Mouse (Mus musculus): ENCODE measurements around the gene Eml4. TPM values are rescaled to one million over a fixed set of nuclear protein-coding genes. Genes with fewer than 3 reads are reported as not detected.
A peak's percentile ranks its signal among the peaks of the same experiment; 100 is the strongest.

Eml4 gene
- total and polyA plus RNA-seq, 2 experiments, result 4.1 to 8.1 TPM

GRCm38 (mm10) chr17:83374123-83374522, 23.4 kb downstream of the Eml4 start:
- no peaks in the 10 kb centered on the region for H3K27me3 ChIP-seq (ENCODE audit: control insufficient read depth, insufficient read depth, low read length)
- no peaks in the 10 kb centered on the region for H3K36me3 ChIP-seq (ENCODE audit: control insufficient read depth, insufficient read depth, low read length)
- no peak for TF ChIP-seq POLR2A (IDR thresholded peaks at IDR 0.05; ENCODE audit: extremely low read depth, insufficient read depth, low read length)
- no peak for TF ChIP-seq CTCF (IDR thresholded peaks at IDR 0.05; ENCODE audit: low read depth, low read length)
- no peak overlapping the region for H3K27ac ChIP-seq (replicated peaks; ENCODE audit: insufficient read depth, low read depth, low read length)
- no peak overlapping the region for H3K9ac ChIP-seq (ENCODE audit: low read depth, low read length)
- H3K4me1 ChIP-seq (ENCODE audit: control insufficient read depth, insufficient read depth, low read length), result peaks cover 9% of the 10 kb centered on the region; the same call in 1 of the 2 replicates
- H3K4me3 ChIP-seq (ENCODE audit: insufficient read depth, low read depth, low read length), result no peak overlapping the region
- DNase-seq (ENCODE audit: extremely low read depth, low read depth, low spot score), result no peak
- peaks cover 24% of the 10 kb centered on the region for H3K79me2 ChIP-seq (ENCODE audit: control insufficient read depth, insufficient read depth, low read length)

DNA sequence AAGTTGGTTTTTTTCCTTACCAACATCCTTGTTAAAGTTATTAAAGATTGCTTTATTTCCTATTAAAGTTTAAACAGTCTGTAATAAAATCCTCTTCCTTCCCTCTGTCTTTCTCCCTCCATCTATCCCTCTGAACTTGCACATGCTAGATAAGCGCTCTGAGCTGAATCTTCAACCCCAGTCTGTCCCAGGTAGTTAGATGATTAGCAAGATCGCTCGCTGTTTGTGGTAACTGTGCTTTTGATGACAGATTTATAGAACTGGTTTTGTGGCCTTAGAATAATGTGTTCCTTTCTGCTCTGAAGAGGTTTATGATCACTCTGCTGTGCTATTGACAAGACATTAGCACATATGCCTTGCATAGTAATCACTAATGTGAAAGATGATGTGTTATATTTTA, 25.1 kb downstream of the Eml4 start:
- 94% methylated on average over 3 of the region's 3 CpGs for WGBS
- H3K36me3 ChIP-seq (ENCODE audit: control insufficient read depth, insufficient read depth, low read length), result no peaks in the 10 kb centered on the region
- H3K4me1 ChIP-seq (ENCODE audit: control insufficient read depth, insufficient read depth, low read length), result peaks cover 9% of the 10 kb centered on the region; the same call in 1 of the 2 replicates
- H3K4me3 ChIP-seq (ENCODE audit: insufficient read depth, low read depth, low read length), result no peak overlapping the region
- no peak overlapping the region for H3K27ac ChIP-seq (replicated peaks; ENCODE audit: insufficient read depth, low read depth, low read length)
- TF ChIP-seq CTCF (IDR thresholded peaks at IDR 0.05; ENCODE audit: low read depth, low read length) (no peak), POLR2A (IDR thresholded peaks at IDR 0.05; ENCODE audit: extremely low read depth, insufficient read depth, low read length) (no peak)
- H3K79me2 ChIP-seq (ENCODE audit: control insufficient read depth, insufficient read depth, low read length), result peaks cover 29% of the 10 kb centered on the region
- no peaks in the 10 kb centered on the region for H3K27me3 ChIP-seq (ENCODE audit: control insufficient read depth, insufficient read depth, low read length)
- H3K9ac ChIP-seq (ENCODE audit: low read depth, low read length), result no peak overlapping the region
- DNase-seq (ENCODE audit: extremely low read depth, low read depth, low spot score), result no peak

GRCm38 (mm10) chr17:83376801-83377200, 26.1 kb downstream of the Eml4 start:
- Histone ChIP-seq H3K36me3 (ENCODE audit: control insufficient read depth, insufficient read depth, low read length) (no peaks in the 10 kb centered on the region), H3K27ac (replicated peaks; ENCODE audit: insufficient read depth, low read depth, low read length) (no peak overlapping the region), H3K79me2 (ENCODE audit: control insufficient read depth, insufficient read depth, low read length) (peaks cover 25% of the 10 kb centered on the region), H3K4me3 (ENCODE audit: insufficient read depth, low read depth, low read length) (no peak overlapping the region), H3K4me1 (ENCODE audit: control insufficient read depth, insufficient read depth, low read length) (peaks cover 9% of the 10 kb centered on the region), H3K9ac (ENCODE audit: low read depth, low read length) (no peak overlapping the region), H3K27me3 (ENCODE audit: control insufficient read depth, insufficient read depth, low read length) (no peaks in the 10 kb centered on the region)
- WGBS, result 11% methylated on average over 4 of the region's 4 CpGs
- TF ChIP-seq POLR2A (IDR thresholded peaks at IDR 0.05; ENCODE audit: extremely low read depth, insufficient read depth, low read length) (no peak), CTCF (IDR thresholded peaks at IDR 0.05; ENCODE audit: low read depth, low read length) (no peak)
- peak; percentile 94 for DNase-seq (ENCODE audit: extremely low read depth, low read depth, low spot score)

- 97% methylated on average over 10 of the region's 10 CpGs for WGBS
- peaks cover 14% of the 10 kb centered on the region for H3K4me1 ChIP-seq (ENCODE audit: control insufficient read depth, insufficient read depth, low read length)
Measured at GRCm38 (mm10) chr17:83377755-83378443, 27.2 kb downstream of the Eml4 start.

DNA sequence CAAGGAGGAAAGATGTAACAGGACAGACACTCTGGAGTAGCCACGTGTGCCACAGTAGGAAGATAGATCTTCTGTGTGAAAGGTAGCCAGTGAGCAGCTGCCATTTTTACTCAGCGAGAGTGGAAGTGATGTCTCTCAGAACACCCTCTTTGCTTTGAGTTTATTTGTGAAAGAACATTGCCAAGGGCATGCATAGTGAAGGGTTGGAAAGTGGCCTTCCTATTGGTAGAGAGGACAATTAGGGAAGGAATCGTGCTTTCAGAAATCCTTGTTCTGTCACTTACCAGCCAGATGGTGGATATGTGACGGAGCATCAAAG, 27.7 kb downstream of the Eml4 start:
- no peak for DNase-seq (ENCODE audit: extremely low read depth, low read depth, low spot score)
- peaks cover 16% of the 10 kb centered on the region for H3K4me1 ChIP-seq (ENCODE audit: control insufficient read depth, insufficient read depth, low read length)
- TF ChIP-seq POLR2A (IDR thresholded peaks at IDR 0.05; ENCODE audit: extremely low read depth, insufficient read depth, low read length) (no peak), CTCF (IDR thresholded peaks at IDR 0.05; ENCODE audit: low read depth, low read length) (no peak)
- H3K4me3 ChIP-seq (ENCODE audit: insufficient read depth, low read depth, low read length), result no peak overlapping the region
- H3K27ac ChIP-seq (replicated peaks; ENCODE audit: insufficient read depth, low read depth, low read length), result no peak overlapping the region
- 95% methylated on average over 4 of the region's 4 CpGs for WGBS
- peaks cover 26% of the 10 kb centered on the region for H3K79me2 ChIP-seq (ENCODE audit: control insufficient read depth, insufficient read depth, low read length)
- H3K27me3 ChIP-seq (ENCODE audit: control insufficient read depth, insufficient read depth, low read length), result no peaks in the 10 kb centered on the region
- no peaks in the 10 kb centered on the region for H3K36me3 ChIP-seq (ENCODE audit: control insufficient read depth, insufficient read depth, low read length)
- H3K9ac ChIP-seq (ENCODE audit: low read depth, low read length), result no peak overlapping the region

More at GRCm38 (mm10) chr17:83377755-83378443, 27.2 kb downstream of the Eml4 start:
- no peak overlapping the region for H3K9ac ChIP-seq (ENCODE audit: low read depth, low read length)
- peaks cover 27% of the 10 kb centered on the region for H3K79me2 ChIP-seq (ENCODE audit: control insufficient read depth, insufficient read depth, low read length)
- TF ChIP-seq CTCF (IDR thresholded peaks at IDR 0.05; ENCODE audit: low read depth, low read length), result no peak
- no peak for TF ChIP-seq POLR2A (IDR thresholded peaks at IDR 0.05; ENCODE audit: extremely low read depth, insufficient read depth, low read length)
- no peaks in the 10 kb centered on the region for H3K27me3 ChIP-seq (ENCODE audit: control insufficient read depth, insufficient read depth, low read length)
- no peak for DNase-seq (ENCODE audit: extremely low read depth, low read depth, low spot score)
- no peaks in the 10 kb centered on the region for H3K36me3 ChIP-seq (ENCODE audit: control insufficient read depth, insufficient read depth, low read length)
- no peak overlapping the region for H3K27ac ChIP-seq (replicated peaks; ENCODE audit: insufficient read depth, low read depth, low read length)
- H3K4me3 ChIP-seq (ENCODE audit: insufficient read depth, low read depth, low read length), result no peak overlapping the region

DNA sequence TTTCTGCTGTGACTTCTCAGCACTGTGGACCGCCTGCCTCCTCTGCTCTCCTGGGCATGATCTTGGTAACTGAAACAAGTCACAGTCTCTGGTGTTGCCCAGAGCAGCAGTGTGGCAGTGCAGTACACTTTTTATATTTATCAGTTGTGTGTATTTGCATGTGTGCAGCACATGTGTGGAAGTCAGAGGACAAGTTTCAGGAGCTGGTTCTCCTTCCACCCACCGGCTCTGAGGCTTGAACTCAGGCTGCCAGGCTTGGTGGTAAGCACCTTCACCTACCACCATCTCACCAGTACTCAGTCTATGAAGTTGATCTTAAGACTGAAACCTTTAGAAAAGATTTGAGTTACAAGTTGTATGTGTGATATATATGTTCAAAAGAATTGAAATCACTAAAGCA, 28.6 kb downstream of the Eml4 start:
- H3K27ac ChIP-seq (replicated peaks; ENCODE audit: insufficient read depth, low read depth, low read length), result no peak overlapping the region
- no peaks in the 10 kb centered on the region for H3K36me3 ChIP-seq (ENCODE audit: control insufficient read depth, insufficient read depth, low read length)
- H3K79me2 ChIP-seq (ENCODE audit: control insufficient read depth, insufficient read depth, low read length), result peaks cover 25% of the 10 kb centered on the region
- H3K27me3 ChIP-seq (ENCODE audit: control insufficient read depth, insufficient read depth, low read length), result no peaks in the 10 kb centered on the region
- TF ChIP-seq POLR2A (IDR thresholded peaks at IDR 0.05; ENCODE audit: extremely low read depth, insufficient read depth, low read length) (no peak), CTCF (IDR thresholded peaks at IDR 0.05; ENCODE audit: low read depth, low read length) (no peak)
- H3K9ac ChIP-seq (ENCODE audit: low read depth, low read length), result no peak overlapping the region
- no peak overlapping the region for H3K4me3 ChIP-seq (ENCODE audit: insufficient read depth, low read depth, low read length)
- no peak for DNase-seq (ENCODE audit: extremely low read depth, low read depth, low spot score)
- WGBS, result 92% methylated on average over 2 of the region's 2 CpGs
- H3K4me1 ChIP-seq (ENCODE audit: control insufficient read depth, insufficient read depth, low read length), result peaks cover 16% of the 10 kb centered on the region
